Mouse (Mus musculus) olfactory bulb, adult 2 months (tissue): Measurements from ENCODE around the gene Stk10.

ENCODE experiments used
- CTCF ChIP-seq: fragments of 200-500 bp; IDR thresholded peaks from 2 replicates; pipeline ENCODE4 v1.5.1; 2012; ENCODE audit warnings: low read depth, mild to moderate bottlenecking, low read length, moderate library complexity; ENCODE audit not compliant: insufficient read depth
- POLR2A ChIP-seq: fragments of 200-500 bp; IDR thresholded peaks from 2 replicates; pipeline ENCODE4 v1.6.1; 2012; ENCODE audit warnings: mild to moderate bottlenecking, low read depth, low read length, moderate library complexity; ENCODE audit not compliant: insufficient read depth

GRCm38 (mm10) chr11:32485290-32485689 is 47.8 kb upstream of the Stk10 start:
- TF ChIP-seq POLR2A (no peak), CTCF (no peak)
